Mouse (Mus musculus) hindbrain, embryonic 16.5 days (tissue): ENCODE measurements at regions not wholly inside any gene's neighbourhood (a gene's known extent, or its start where the extent isn't known, plus 50 kb on each side); places are given as distances from the start of the nearest gene placed in this dataset.

Experiments used
- ATAC-seq: fragments of 200-750 bp; cut with Nextera tagmentation; 2 replicates; pipeline ENCODE4 v1.8.0; 2017; ENCODE audit warnings: moderate TSS enrichment, moderate library complexity
- H3K27ac ChIP-seq: fragments of 300-500 bp; sonication (generic); 2 replicates; pipeline ENCODE4 v1.5.1; 2014; ENCODE audit warnings: low read depth, mild to moderate bottlenecking, control low read depth, low read length, moderate library complexity
- H3K27me3 ChIP-seq: fragments of 300-500 bp; sonication (generic); replicated peaks from 2 replicates; pipeline ENCODE4 v1.6.1; 2014; ENCODE audit warnings: low read length; ENCODE audit not compliant: control insufficient read depth, insufficient read depth
- H3K36me3 ChIP-seq: fragments of 300-500 bp; sonication (generic); 2 replicates; pipeline ENCODE4 v1.6.1; 2014; ENCODE audit warnings: mild to moderate bottlenecking, low read length, moderate library complexity, mixed read lengths; ENCODE audit not compliant: control insufficient read depth, insufficient read depth
- H3K4me1 ChIP-seq: fragments of 300-500 bp; sonication (generic); 2 replicates; pipeline ENCODE4 v1.6.1; 2014; ENCODE audit warnings: low read depth, low read length; ENCODE audit not compliant: control insufficient read depth, insufficient read depth
- H3K4me2 ChIP-seq: fragments of 300-500 bp; sonication (generic); 2 replicates; pipeline ENCODE4 v1.6.1; 2014; ENCODE audit warnings: mild to moderate bottlenecking, low read length, control low read depth, moderate library complexity
- H3K4me3 ChIP-seq: fragments of 300-500 bp; sonication (generic); 2 replicates; pipeline ENCODE4 v1.5.1; 2014; ENCODE audit warnings: mild to moderate bottlenecking, low read length, control low read depth, moderate library complexity
- H3K9ac ChIP-seq: fragments of 300-500 bp; sonication (generic); 2 replicates; pipeline ENCODE4 v1.6.1; 2014; ENCODE audit warnings: low read depth, mild to moderate bottlenecking, control low read depth, low read length, moderate library complexity
- H3K9me3 ChIP-seq: fragments of 300-500 bp; sonication (generic); 2 replicates; pipeline ENCODE4 v1.6.1; 2014; ENCODE audit warnings: mild to moderate bottlenecking, low read length, moderate library complexity; ENCODE audit not compliant: control insufficient read depth
- WGBS: fragments of 180-500 bp; shearing (Covaris S2); extraction: QIAGEN DNeasy Blood & Tissue Kit; methylation state at CpG from one replicate; pipeline ENCODE4 v1.1.7; 2014; 5-methylcytosine and 5-hydroxymethylcytosine counted together

DNA sequence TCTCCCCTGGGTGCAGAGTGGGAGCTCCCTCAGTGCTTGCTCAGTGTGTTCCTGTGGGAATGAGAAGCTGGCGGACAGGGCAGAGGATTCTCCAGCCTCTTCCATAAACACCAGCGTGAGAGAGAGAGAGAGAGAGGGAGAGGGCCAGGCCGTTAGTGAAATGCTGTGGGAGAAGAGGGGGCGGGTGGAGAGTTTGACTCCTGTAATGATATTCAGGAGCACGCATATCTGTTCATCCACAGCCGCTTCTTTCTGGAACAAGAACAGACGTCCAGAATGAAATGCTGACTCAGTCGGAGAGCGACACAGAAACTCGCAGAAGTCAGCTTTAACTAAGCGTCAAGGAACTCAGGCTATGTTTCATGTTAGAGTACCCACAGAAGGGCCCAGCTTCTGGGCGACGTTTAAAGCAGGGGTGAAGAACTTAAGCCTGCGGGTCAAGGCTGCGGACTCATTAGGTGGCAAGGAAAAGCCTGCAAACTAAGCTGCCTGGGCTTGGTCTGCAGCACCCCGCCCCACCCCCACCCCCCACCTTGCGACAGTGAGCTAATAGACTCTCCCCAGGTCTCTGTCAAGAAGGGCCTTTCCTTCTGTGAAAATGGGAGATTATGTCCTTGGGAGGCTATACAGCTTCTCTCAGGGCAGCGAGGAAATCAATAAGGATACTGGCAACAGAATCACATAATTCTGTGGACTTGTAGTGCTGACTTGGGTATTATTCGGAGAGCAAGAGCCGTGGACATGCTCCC is 243.0 kb downstream of the Stim2 start:
- Histone ChIP-seq H3K27me3 (no peaks in the 10 kb centered on the region), H3K36me3 (no peaks in the 10 kb centered on the region), H3K9me3 (no peaks in the 10 kb centered on the region), H3K27ac (no peak overlapping the region), H3K4me1 (no peaks in the 10 kb centered on the region), H3K4me2 (peak overlapping the region; percentile 24; the same call in 1 of the 2 replicates), H3K4me3 (no peak overlapping the region), H3K9ac (no peak overlapping the region)
- ATAC-seq, result peak; percentile 52
- 43% methylated on average over 20 of the region's 20 CpGs for WGBS

GRCm38 (mm10) chr5:54242126-54242525 is 243.8 kb downstream of the Stim2 start:
- no peak for ATAC-seq
- WGBS, result 79% methylated on average over 4 of the region's 4 CpGs
- no peak overlapping the region for H3K4me2 ChIP-seq
- H3K9me3 ChIP-seq, result no peaks in the 10 kb centered on the region
- no peaks in the 10 kb centered on the region for H3K27me3 ChIP-seq
- H3K27ac ChIP-seq, result no peak overlapping the region
- no peaks in the 10 kb centered on the region for H3K4me1 ChIP-seq
- no peak overlapping the region for H3K9ac ChIP-seq
- H3K4me3 ChIP-seq, result no peak overlapping the region
- no peaks in the 10 kb centered on the region for H3K36me3 ChIP-seq

DNA sequence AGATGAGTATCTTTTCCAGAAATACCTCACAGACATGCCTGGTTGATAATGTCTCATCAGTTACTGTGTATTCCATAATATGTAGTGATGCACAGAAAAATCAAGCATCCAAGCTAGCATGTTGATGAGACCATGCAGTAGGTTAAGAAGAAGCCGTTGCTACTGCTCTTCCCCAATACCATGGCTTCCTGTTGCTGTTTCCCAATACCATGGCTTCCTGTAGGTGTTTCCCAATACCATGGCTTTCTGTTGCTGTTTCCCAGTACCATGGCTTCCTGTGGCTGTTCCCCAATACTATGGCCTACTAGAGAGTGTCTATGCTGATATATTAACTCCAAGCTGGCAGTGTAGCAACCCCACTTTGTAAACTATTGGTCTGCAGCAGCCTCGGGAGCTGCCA is 253.7 kb downstream of the Stim2 start:
- 89% methylated on average over 2 of the region's 2 CpGs for WGBS
- no peak overlapping the region for H3K4me2 ChIP-seq

DNA sequence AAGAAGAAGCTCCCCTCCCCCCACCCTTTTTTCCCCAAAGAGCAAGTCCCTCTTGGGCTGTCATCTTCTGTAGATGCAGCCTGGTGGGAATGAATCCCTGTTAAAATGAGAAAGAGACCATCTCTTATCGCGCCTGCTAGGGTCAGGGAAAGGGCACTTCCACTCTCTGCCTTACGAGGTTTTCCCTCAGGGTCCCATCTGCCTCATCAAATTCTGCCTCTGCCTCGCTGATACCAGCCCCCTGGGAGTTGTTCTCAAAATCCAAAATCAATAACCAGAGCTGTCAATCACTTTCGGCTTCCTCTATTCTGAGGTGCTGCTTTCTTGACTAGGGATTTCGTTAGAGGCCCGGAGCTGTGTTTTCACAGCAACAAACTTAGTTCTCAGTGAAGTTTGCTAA is 255.7 kb downstream of the Stim2 start:
- Histone ChIP-seq H3K4me3 (no peak overlapping the region), H3K27me3 (no peaks in the 10 kb centered on the region), H3K9me3 (no peaks in the 10 kb centered on the region), H3K9ac (no peak overlapping the region), H3K36me3 (no peaks in the 10 kb centered on the region), H3K27ac (no peak overlapping the region), H3K4me2 (no peak overlapping the region), H3K4me1 (no peaks in the 10 kb centered on the region)
- 58% methylated on average over 7 of the region's 7 CpGs for WGBS
- ATAC-seq, result no peak

More for the DNA sequence above, 253.7 kb downstream of the Stim2 start:
- H3K9me3 ChIP-seq, result no peaks in the 10 kb centered on the region
- no peak overlapping the region for H3K9ac ChIP-seq
- no peak for ATAC-seq
- H3K27ac ChIP-seq, result no peak overlapping the region
- H3K4me3 ChIP-seq, result no peak overlapping the region
- H3K4me1 ChIP-seq, result no peaks in the 10 kb centered on the region
- H3K36me3 ChIP-seq, result no peaks in the 10 kb centered on the region
- no peaks in the 10 kb centered on the region for H3K27me3 ChIP-seq

DNA sequence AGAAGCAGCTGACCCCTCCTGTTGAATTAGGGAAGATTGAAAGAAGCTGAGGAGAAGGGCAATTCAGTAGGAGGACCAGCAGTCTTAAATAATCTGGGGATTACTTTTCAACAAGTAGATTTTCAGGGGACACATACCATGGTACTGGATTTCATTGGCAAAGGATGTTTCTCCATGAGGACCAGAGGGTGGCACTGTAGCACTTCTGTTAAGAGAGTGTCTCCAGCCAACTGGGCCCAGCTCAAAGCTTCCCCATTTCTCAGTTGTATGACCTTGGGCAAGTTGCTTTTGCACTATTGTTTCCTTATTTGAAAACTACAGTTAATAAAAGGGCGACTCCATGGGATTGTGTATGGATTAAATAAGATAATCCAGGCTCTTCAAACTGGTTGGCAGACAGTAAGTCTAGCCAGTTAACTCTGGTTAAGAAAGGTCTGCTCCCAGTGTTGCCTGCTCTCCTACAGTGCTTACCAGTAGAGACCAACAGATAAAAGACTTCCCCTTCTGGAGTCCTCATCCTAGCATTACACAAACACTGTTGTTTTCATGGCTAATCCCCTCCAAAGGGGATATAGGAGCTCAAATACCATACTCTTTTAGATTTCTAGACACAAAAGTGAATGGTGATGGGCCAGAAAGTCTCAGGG is 259.9 kb downstream of the Stim2 start:
- no peaks in the 10 kb centered on the region for H3K4me1 ChIP-seq
- no peak overlapping the region for H3K4me2 ChIP-seq
- 25% methylated on average over 1 of the region's 1 CpGs for WGBS
- ATAC-seq, result peak; percentile 84
- no peaks in the 10 kb centered on the region for H3K36me3 ChIP-seq
- H3K4me3 ChIP-seq, result no peak overlapping the region
- H3K9ac ChIP-seq, result no peak overlapping the region
- no peaks in the 10 kb centered on the region for H3K27me3 ChIP-seq
- no peaks in the 10 kb centered on the region for H3K9me3 ChIP-seq
- H3K27ac ChIP-seq, result no peak overlapping the region

DNA sequence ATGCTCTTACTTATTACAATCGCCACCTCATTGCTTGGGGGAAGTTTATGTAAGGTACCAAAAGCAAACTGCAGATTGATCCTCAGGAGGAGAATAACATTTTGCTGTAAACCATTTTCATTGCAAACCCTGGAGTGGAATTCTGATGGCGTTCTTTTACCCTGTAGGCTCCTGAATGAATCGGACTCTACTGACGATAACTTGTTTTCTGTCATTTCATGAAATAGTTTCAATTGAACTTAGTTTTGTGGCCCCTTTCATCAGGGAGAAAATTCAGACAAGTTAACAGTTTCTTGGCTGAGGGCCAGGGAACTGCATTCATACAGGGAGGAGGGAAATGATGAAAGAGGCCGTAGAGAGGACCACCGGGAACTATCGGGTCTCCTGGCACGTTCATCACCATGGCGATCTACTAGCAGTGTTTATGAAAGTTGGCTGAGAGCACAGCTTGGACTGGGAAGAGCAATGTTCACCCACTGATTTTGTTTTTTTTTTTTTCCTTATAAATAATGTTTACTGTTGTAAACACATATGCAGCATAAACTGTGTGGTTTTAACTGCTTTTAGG is 266.7 kb downstream of the Stim2 start:
- no peak overlapping the region for H3K4me2 ChIP-seq
- ATAC-seq, result peak; percentile 90
- no peak overlapping the region for H3K27ac ChIP-seq
- no peak overlapping the region for H3K4me3 ChIP-seq
- no peak overlapping the region for H3K9ac ChIP-seq
- no peaks in the 10 kb centered on the region for H3K4me1 ChIP-seq
- H3K9me3 ChIP-seq, result no peaks in the 10 kb centered on the region
- 21% methylated on average over 9 of the region's 9 CpGs for WGBS
- H3K27me3 ChIP-seq, result no peaks in the 10 kb centered on the region
- no peaks in the 10 kb centered on the region for H3K36me3 ChIP-seq

DNA sequence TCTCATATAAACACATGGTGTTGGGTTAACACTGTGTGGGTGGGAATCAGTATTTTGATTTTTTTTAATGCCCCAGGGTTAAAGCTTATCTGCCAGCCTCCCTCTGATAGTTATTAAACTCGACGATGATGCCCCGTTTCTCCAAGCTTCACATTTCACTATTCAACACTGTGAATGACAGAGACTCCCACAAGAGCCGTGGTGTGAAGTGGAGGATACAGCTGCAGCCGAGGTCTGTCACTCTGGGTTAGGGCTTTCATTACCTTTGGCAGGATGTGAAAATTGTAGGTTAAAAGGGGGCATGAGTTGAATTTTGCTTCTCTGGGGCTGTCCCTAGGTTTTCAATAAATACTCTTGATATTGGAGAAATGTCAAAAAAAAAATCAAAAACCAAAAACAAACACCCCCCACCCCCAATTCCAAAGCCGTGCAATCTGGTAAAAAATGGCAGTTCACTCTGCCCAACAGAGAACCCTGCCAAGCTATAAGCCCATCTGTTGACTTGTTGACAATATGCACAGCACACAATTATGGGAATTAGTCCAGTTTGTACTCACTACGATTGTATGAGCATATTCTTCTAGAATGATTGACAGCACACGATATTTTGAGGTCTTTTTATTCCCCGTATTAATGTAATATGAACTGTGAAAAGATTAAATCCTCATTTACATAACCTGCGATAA is 269.7 kb downstream of the Stim2 start:
- Histone ChIP-seq H3K9ac (no peak overlapping the region), H3K9me3 (peaks cover 5% of the 10 kb centered on the region), H3K27ac (no peak overlapping the region), H3K4me1 (no peaks in the 10 kb centered on the region), H3K4me2 (no peak overlapping the region), H3K27me3 (no peaks in the 10 kb centered on the region), H3K4me3 (no peak overlapping the region), H3K36me3 (no peaks in the 10 kb centered on the region)
- 45% methylated on average over 10 of the region's 10 CpGs for whole genome bisulfite sequencing
- no peak for ATAC-seq

DNA sequence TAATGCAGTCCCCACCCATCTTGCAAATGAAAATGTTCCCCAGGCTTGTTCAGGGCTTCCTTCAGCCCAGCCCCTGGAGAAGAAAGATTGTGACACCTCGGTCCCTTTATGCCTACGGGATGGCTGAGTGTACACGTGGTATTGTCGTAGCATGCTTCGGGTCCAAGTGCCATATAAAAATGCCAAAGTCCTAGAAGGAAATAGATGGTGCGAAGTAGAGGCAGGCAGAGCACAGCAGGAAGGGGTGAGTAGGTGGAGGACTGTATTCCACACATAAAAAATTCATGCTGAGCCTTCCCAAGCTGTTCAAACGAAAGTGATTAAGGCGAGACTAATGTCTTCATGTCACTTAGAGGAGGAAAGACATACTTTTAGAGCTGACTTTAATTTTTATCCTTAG is 281.1 kb downstream of the Stim2 start:
- ATAC-seq, result peak; percentile 48; the same call in 1 of the 2 replicates
- peak overlapping the region; percentile 14; the same call in 1 of the 2 replicates for H3K4me2 ChIP-seq
- H3K4me1 ChIP-seq, result no peaks in the 10 kb centered on the region
- H3K9ac ChIP-seq, result no peak overlapping the region
- H3K9me3 ChIP-seq, result no peaks in the 10 kb centered on the region
- 37% methylated on average over 8 of the region's 8 CpGs for WGBS
- no peaks in the 10 kb centered on the region for H3K36me3 ChIP-seq
- H3K27ac ChIP-seq, result no peak overlapping the region
- no peaks in the 10 kb centered on the region for H3K27me3 ChIP-seq
- no peak overlapping the region for H3K4me3 ChIP-seq

DNA sequence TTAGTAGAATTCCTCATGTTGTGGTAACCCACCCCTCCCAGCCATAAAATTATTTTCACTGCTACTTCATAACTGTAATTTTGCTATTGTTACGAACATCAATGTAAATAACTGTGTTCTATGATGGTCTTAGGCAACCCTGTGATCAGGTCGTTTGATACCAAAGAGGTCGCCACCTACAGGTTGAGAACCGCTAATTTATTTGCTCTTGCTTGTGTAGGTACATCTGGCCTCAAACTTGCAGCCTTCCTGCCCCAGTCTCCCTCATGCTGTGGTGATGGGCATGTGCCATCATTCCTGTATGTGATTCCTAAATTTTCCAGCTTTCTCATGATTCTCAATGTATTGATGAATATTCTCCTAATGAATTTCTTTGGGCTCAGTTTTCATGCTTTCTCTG is 282.4 kb downstream of the Stim2 start:
- Histone ChIP-seq H3K4me3 (no peak overlapping the region), H3K4me1 (no peaks in the 10 kb centered on the region), H3K36me3 (no peaks in the 10 kb centered on the region), H3K4me2 (no peak overlapping the region), H3K27ac (no peak overlapping the region), H3K9me3 (no peaks in the 10 kb centered on the region), H3K9ac (no peak overlapping the region), H3K27me3 (no peaks in the 10 kb centered on the region)
- 33% methylated on average over 4 of the region's 4 CpGs for WGBS
- ATAC-seq, result no peak
